Mouse (Mus musculus): Measurements from ENCODE around the gene Gm45140. TPM values are rescaled to one million over a fixed set of nuclear protein-coding genes. Genes with fewer than 3 reads are reported as not detected.
"Not testable (repeated sequence)": the region's sequence is repeated elsewhere in the genome, so short reads cannot be mapped to it uniquely, and the experiment has no call there.

Gm45140 gene
- polyA plus RNA-seq, 1 experiment, result 5.9 TPM

GRCm38 (mm10) chr6:87778294-87779173 lies 57.1 kb downstream of the Gm45140 start:
- no peak for DNase-seq (ENCODE audit: extremely low spot score in 1 of 2, low spot score in 1 of 2)

- no peak for DNase-seq (ENCODE audit: extremely low spot score in 1 of 2, low spot score in 1 of 2)
Measured at GRCm38 (mm10) chr6:87777842-87778241, 57.8 kb downstream of the Gm45140 start, which contains the start of gene Gp9. Gene Gp9 (plus strand): TSS chr6:87778072.

GRCm38 (mm10) chr6:87776663-87777062 lies 58.9 kb downstream of the Gm45140 start:
- DNase-seq (ENCODE audit: extremely low spot score in 1 of 2, low spot score in 1 of 2), result no peak

GRCm38 (mm10) chr6:87775588-87776245 lies 59.9 kb downstream of the Gm45140 start:
- no peak for DNase-seq (ENCODE audit: extremely low spot score in 1 of 2, low spot score in 1 of 2)

GRCm38 (mm10) chr6:87774909-87775308 lies 60.7 kb downstream of the Gm45140 start:
- no peak for DNase-seq (ENCODE audit: extremely low spot score in 1 of 2, low spot score in 1 of 2)

GRCm38 (mm10) chr6:87774466-87774865 lies 61.1 kb downstream of the Gm45140 start:
- DNase-seq (ENCODE audit: extremely low spot score in 1 of 2, low spot score in 1 of 2), result no peak

GRCm38 (mm10) chr6:87770626-87771025 lies 65.0 kb downstream of the Gm45140 start:
- no peak for DNase-seq (ENCODE audit: extremely low spot score in 1 of 2, low spot score in 1 of 2)

GRCm38 (mm10) chr6:87764296-87764695 lies 71.3 kb downstream of the Gm45140 start:
- DNase-seq (ENCODE audit: extremely low spot score in 1 of 2, low spot score in 1 of 2), result not testable (repeated sequence)

GRCm38 (mm10) chr6:87763376-87764280 lies 72.0 kb downstream of the Gm45140 start:
- DNase-seq (ENCODE audit: extremely low spot score in 1 of 2, low spot score in 1 of 2), result peak in 1 of 2 experiments; percentile 43

- no peak for DNase-seq (ENCODE audit: extremely low spot score in 1 of 2, low spot score in 1 of 2)
Measured at GRCm38 (mm10) chr6:87762161-87762560, 73.4 kb downstream of the Gm45140 start.

- no peak for DNase-seq (ENCODE audit: extremely low spot score in 1 of 2, low spot score in 1 of 2)
Measured at GRCm38 (mm10) chr6:87759850-87760249, 75.7 kb downstream of the Gm45140 start.

- DNase-seq (ENCODE audit: extremely low spot score in 1 of 2, low spot score in 1 of 2), result no peak
Measured at GRCm38 (mm10) chr6:87759404-87759803, 76.2 kb downstream of the Gm45140 start.

GRCm38 (mm10) chr6:87756896-87757295 lies 78.7 kb downstream of the Gm45140 start:
- no peak for DNase-seq (ENCODE audit: extremely low spot score in 1 of 2, low spot score in 1 of 2)

GRCm38 (mm10) chr6:87755196-87755595 lies 80.4 kb downstream of the Gm45140 start:
- DNase-seq (ENCODE audit: extremely low spot score in 1 of 2, low spot score in 1 of 2), result no peak

GRCm38 (mm10) chr6:87751574-87751973 lies 84.0 kb downstream of the Gm45140 start:
- no peak for DNase-seq (ENCODE audit: extremely low spot score in 1 of 2, low spot score in 1 of 2)

- DNase-seq (ENCODE audit: extremely low spot score in 1 of 2, low spot score in 1 of 2), result no peak
Measured at GRCm38 (mm10) chr6:87750184-87750910, 85.2 kb downstream of the Gm45140 start.

- DNase-seq (ENCODE audit: extremely low spot score in 1 of 2, low spot score in 1 of 2), result no peak
Measured at GRCm38 (mm10) chr6:87748531-87748930, 87.1 kb downstream of the Gm45140 start.

- no peak for DNase-seq (ENCODE audit: extremely low spot score in 1 of 2, low spot score in 1 of 2)
Measured at GRCm38 (mm10) chr6:87748078-87748477, 87.5 kb downstream of the Gm45140 start.

- DNase-seq (ENCODE audit: extremely low spot score in 1 of 2, low spot score in 1 of 2), result no peak
Measured at GRCm38 (mm10) chr6:87746849-87747248, 88.7 kb downstream of the Gm45140 start.

GRCm38 (mm10) chr6:87746059-87746458 lies 89.5 kb downstream of the Gm45140 start:
- DNase-seq (ENCODE audit: extremely low spot score in 1 of 2, low spot score in 1 of 2), result no peak

Measured in frontal cortex, adult 2 months (tissue).